Mouse (Mus musculus) hindbrain, embryonic 13.5 days (tissue): ENCODE measurements at regions not wholly inside any gene's neighbourhood (a gene's known extent, or its start where the extent isn't known, plus 50 kb on each side); places are given as distances from the start of the nearest gene placed in this dataset.
"Not testable (repeated sequence)": the region's sequence is repeated elsewhere in the genome, so short reads cannot be mapped to it uniquely, and the experiment has no call there.

Experiments used
- ATAC-seq: fragments of 200-750 bp; cut with Nextera tagmentation; 2 replicates; pipeline ENCODE4 v1.8.0; 2017; ENCODE audit warnings: moderate TSS enrichment; ENCODE audit not compliant: low FRiP score
- H3K27ac ChIP-seq: fragments of 300-500 bp; sonication (generic); 2 replicates; pipeline ENCODE4 v1.5.1; 2015; ENCODE audit warnings: inconsistent platforms, mild to moderate bottlenecking, moderate library complexity
- H3K27me3 ChIP-seq: fragments of 300-500 bp; sonication (generic); 2 replicates; pipeline ENCODE4 v1.6.1; 2015; ENCODE audit warnings: mild to moderate bottlenecking, inconsistent platforms
- H3K36me3 ChIP-seq: fragments of 300-500 bp; sonication (generic); 2 replicates; pipeline ENCODE4 v1.6.1; 2015; ENCODE audit warnings: mild to moderate bottlenecking, inconsistent platforms
- H3K4me1 ChIP-seq: fragments of 300-500 bp; sonication (generic); replicated peaks from 2 replicates; pipeline ENCODE4 v1.6.1; 2015; ENCODE audit warnings: inconsistent platforms
- H3K4me2 ChIP-seq: fragments of 300-500 bp; sonication (generic); 2 replicates; pipeline ENCODE4 v1.6.1; 2015; ENCODE audit warnings: inconsistent platforms, mild to moderate bottlenecking, moderate library complexity
- H3K4me3 ChIP-seq: fragments of 300-500 bp; sonication (generic); 2 replicates; pipeline ENCODE4 v1.5.1; 2015; ENCODE audit warnings: mild to moderate bottlenecking, inconsistent platforms
- H3K9ac ChIP-seq: fragments of 300-500 bp; sonication (generic); 2 replicates; pipeline ENCODE4 v1.6.1; 2015; ENCODE audit warnings: mild to moderate bottlenecking, inconsistent platforms
- H3K9me3 ChIP-seq: fragments of 300-500 bp; sonication (generic); 2 replicates; pipeline ENCODE4 v1.6.1; 2016; ENCODE audit warnings: inconsistent platforms
- WGBS: fragments of 180-500 bp; shearing (Covaris S2); methylation state at CpG from one replicate; pipeline ENCODE4 v1.1.7; 2015; 5-methylcytosine and 5-hydroxymethylcytosine counted together

- Histone ChIP-seq H3K4me3 (no peak overlapping the region), H3K9ac (no peak overlapping the region), H3K9me3 (no peaks in the 10 kb centered on the region), H3K27ac (no peak overlapping the region), H3K27me3 (peaks cover 4% of the 10 kb centered on the region; the same call in 1 of the 2 replicates), H3K4me1 (peaks cover 42% of the 10 kb centered on the region), H3K4me2 (no peak overlapping the region), H3K36me3 (no peaks in the 10 kb centered on the region)
- WGBS: 43% methylated on average over 15 of the region's 15 CpGs
- no peak; the same call in 1 of the 2 replicates for ATAC-seq
Measured at GRCm38 (mm10) chr1:42542846-42543549, 152.6 kb upstream of the Pou3f3 start.

GRCm38 (mm10) chr1:42546879-42547278 is 148.7 kb upstream of the Pou3f3 start:
- Histone ChIP-seq H3K9me3 (no peaks in the 10 kb centered on the region), H3K9ac (no peak overlapping the region), H3K27me3 (peaks cover 4% of the 10 kb centered on the region; the same call in 1 of the 2 replicates), H3K36me3 (no peaks in the 10 kb centered on the region), H3K4me2 (no peak overlapping the region), H3K27ac (no peak overlapping the region), H3K4me1 (0 out of 2 replicates have a peak, but pooled peaks cover 7% of the 10 kb centered on the region), H3K4me3 (no peak overlapping the region)
- no peak for ATAC-seq
- 92% methylated on average over 3 of the region's 3 CpGs for WGBS

GRCm38 (mm10) chr1:42557301-42557700 is 138.3 kb upstream of the Pou3f3 start:
- Histone ChIP-seq H3K4me3 (no peak overlapping the region), H3K4me2 (no peak overlapping the region), H3K4me1 (no peaks in the 10 kb centered on the region), H3K27ac (no peak overlapping the region), H3K27me3 (no peaks in the 10 kb centered on the region), H3K36me3 (no peaks in the 10 kb centered on the region), H3K9me3 (no peaks in the 10 kb centered on the region), H3K9ac (no peak overlapping the region)
- WGBS: 94% methylated on average over 2 of the region's 2 CpGs
- no peak for ATAC-seq

GRCm38 (mm10) chr1:42567640-42568039 is 127.9 kb upstream of the Pou3f3 start:
- no peak for ATAC-seq
- no peaks in the 10 kb centered on the region for H3K36me3 ChIP-seq
- H3K4me3 ChIP-seq: no peak overlapping the region
- no peaks in the 10 kb centered on the region for H3K4me1 ChIP-seq
- no peaks in the 10 kb centered on the region for H3K9me3 ChIP-seq
- H3K27me3 ChIP-seq: no peaks in the 10 kb centered on the region
- H3K27ac ChIP-seq: no peak overlapping the region
- H3K9ac ChIP-seq: no peak overlapping the region
- no peak overlapping the region for H3K4me2 ChIP-seq
- WGBS: 87% methylated on average over 6 of the region's 6 CpGs

- H3K4me1 ChIP-seq: no peaks in the 10 kb centered on the region
- no peak for ATAC-seq
- no peaks in the 10 kb centered on the region for H3K27me3 ChIP-seq
- H3K27ac ChIP-seq: no peak overlapping the region
- H3K9me3 ChIP-seq: 0 out of 2 replicates have a peak, but pooled peaks cover 7% of the 10 kb centered on the region
- no peak overlapping the region for H3K4me2 ChIP-seq
- no peaks in the 10 kb centered on the region for H3K36me3 ChIP-seq
- no peak overlapping the region for H3K4me3 ChIP-seq
- 91% methylated on average over 3 of the region's 3 CpGs for WGBS
- H3K9ac ChIP-seq: no peak overlapping the region
Measured at GRCm38 (mm10) chr1:42585191-42585590, 110.4 kb upstream of the Pou3f3 start.

- no peak for ATAC-seq
- 42% methylated on average over 10 of the region's 10 CpGs for WGBS
Measured at GRCm38 (mm10) chr1:42588499-42588898, 107.1 kb upstream of the Pou3f3 start.

GRCm38 (mm10) chr1:42589442-42589841 is 106.1 kb upstream of the Pou3f3 start:
- Histone ChIP-seq H3K27ac (no peak overlapping the region), H3K36me3 (no peaks in the 10 kb centered on the region), H3K9me3 (no peaks in the 10 kb centered on the region), H3K4me2 (no peak overlapping the region), H3K27me3 (no peaks in the 10 kb centered on the region), H3K4me1 (no peaks in the 10 kb centered on the region), H3K9ac (no peak overlapping the region), H3K4me3 (no peak overlapping the region)
- ATAC-seq: no peak
- 55% methylated on average over 7 of the region's 7 CpGs for WGBS

More at GRCm38 (mm10) chr1:42588499-42588898, 107.1 kb upstream of the Pou3f3 start:
- Histone ChIP-seq H3K9ac (no peak overlapping the region), H3K4me1 (no peaks in the 10 kb centered on the region), H3K9me3 (0 out of 2 replicates have a peak, but pooled peaks cover 6% of the 10 kb centered on the region), H3K4me2 (no peak overlapping the region), H3K27ac (no peak overlapping the region), H3K4me3 (no peak overlapping the region), H3K27me3 (no peaks in the 10 kb centered on the region), H3K36me3 (no peaks in the 10 kb centered on the region)

GRCm38 (mm10) chr1:42591855-42592254 is 103.7 kb upstream of the Pou3f3 start:
- no peak for ATAC-seq
- Histone ChIP-seq H3K36me3 (no peaks in the 10 kb centered on the region), H3K4me2 (no peak overlapping the region), H3K27ac (no peak overlapping the region), H3K9ac (no peak overlapping the region), H3K4me3 (no peak overlapping the region), H3K4me1 (no peaks in the 10 kb centered on the region), H3K9me3 (no peaks in the 10 kb centered on the region), H3K27me3 (no peaks in the 10 kb centered on the region)
- WGBS: 84% methylated on average over 1 of the region's 1 CpGs

- Histone ChIP-seq H3K4me3 (no peak overlapping the region), H3K27ac (no peak overlapping the region), H3K27me3 (no peaks in the 10 kb centered on the region), H3K4me1 (peaks cover 2% of the 10 kb centered on the region; the same call in 1 of the 2 replicates), H3K4me2 (no peak overlapping the region), H3K9ac (no peak overlapping the region), H3K9me3 (no peaks in the 10 kb centered on the region), H3K36me3 (no peaks in the 10 kb centered on the region)
- 61% methylated on average over 4 of the region's 4 CpGs for WGBS
- no peak for ATAC-seq
Measured at GRCm38 (mm10) chr1:42597065-42597464, 98.5 kb upstream of the Pou3f3 start.

GRCm38 (mm10) chr1:42599238-42599637 is 96.3 kb upstream of the Pou3f3 start:
- H3K9ac ChIP-seq: no peak overlapping the region
- no peak overlapping the region for H3K4me2 ChIP-seq
- WGBS: 85% methylated on average over 6 of the region's 6 CpGs
- no peak overlapping the region for H3K27ac ChIP-seq
- ATAC-seq: no peak
- no peaks in the 10 kb centered on the region for H3K9me3 ChIP-seq
- no peaks in the 10 kb centered on the region for H3K36me3 ChIP-seq
- no peaks in the 10 kb centered on the region for H3K27me3 ChIP-seq
- peaks cover 2% of the 10 kb centered on the region; the same call in 1 of the 2 replicates for H3K4me1 ChIP-seq
- no peak overlapping the region for H3K4me3 ChIP-seq

GRCm38 (mm10) chr1:42606251-42606650 is 89.3 kb upstream of the Pou3f3 start:
- no peaks in the 10 kb centered on the region for H3K9me3 ChIP-seq
- no peaks in the 10 kb centered on the region for H3K4me1 ChIP-seq
- WGBS: 68% methylated on average over 7 of the region's 7 CpGs
- no peaks in the 10 kb centered on the region for H3K27me3 ChIP-seq
- ATAC-seq: no peak
- H3K9ac ChIP-seq: no peak overlapping the region
- H3K36me3 ChIP-seq: no peaks in the 10 kb centered on the region
- H3K4me2 ChIP-seq: no peak overlapping the region
- no peak overlapping the region for H3K4me3 ChIP-seq
- no peak overlapping the region for H3K27ac ChIP-seq

- H3K4me1 ChIP-seq, H3K9me3 ChIP-seq, H3K27ac ChIP-seq, H3K9ac ChIP-seq, H3K36me3 ChIP-seq, H3K27me3 ChIP-seq, H3K4me3 ChIP-seq, H3K4me2 ChIP-seq: not testable (repeated sequence)
- WGBS: 91% methylated on average over 4 of the region's 4 CpGs
- ATAC-seq: peak; percentile 28
Measured at GRCm38 (mm10) chr1:42607466-42608043, 88.0 kb upstream of the Pou3f3 start.

- no peak for ATAC-seq
- no peak overlapping the region for H3K4me2 ChIP-seq
Measured at GRCm38 (mm10) chr1:42623766-42624165, 71.8 kb upstream of the Pou3f3 start.

More at GRCm38 (mm10) chr1:42623766-42624165, 71.8 kb upstream of the Pou3f3 start:
- Histone ChIP-seq H3K9ac (no peak overlapping the region), H3K9me3 (no peaks in the 10 kb centered on the region), H3K27me3 (no peaks in the 10 kb centered on the region), H3K4me1 (peaks cover 25% of the 10 kb centered on the region), H3K36me3 (no peaks in the 10 kb centered on the region), H3K4me3 (no peak overlapping the region), H3K27ac (no peak overlapping the region)
- WGBS: 74% methylated on average over 6 of the region's 6 CpGs
